Mouse (Mus musculus) CH12.LX (cell line): ENCODE measurements at regions not wholly inside any gene's neighbourhood (a gene's known extent, or its start where the extent isn't known, plus 50 kb on each side); places are given as distances from the start of the nearest gene placed in this dataset.

ENCODE experiments used
- DNase-seq: peaks from one replicate; pipeline ENCODE4 v3.0.0-alpha.2; 2013; ENCODE audit errors: extremely low read depth
- H3K27ac ChIP-seq: 2 replicates; pipeline ENCODE4 v1.5.1; 2012; ENCODE audit warnings: low read depth, mild to moderate bottlenecking, control low read depth, moderate library complexity; ENCODE audit not compliant: insufficient read depth
- H3K27me3 ChIP-seq: replicated peaks from 2 replicates; pipeline ENCODE3; 2012; ENCODE audit warnings: inconsistent platforms
- H3K36me3 ChIP-seq, 2 experiments: replicated peaks in 1 of 2; 2 replicates each; pipeline versions ENCODE3 to v1.6.1; 2012; ENCODE audit warnings: inconsistent platforms in 1 of 2, low read length in 1 of 2, mild to moderate bottlenecking in 1 of 2, mixed read lengths in 1 of 2, moderate library complexity in 1 of 2; ENCODE audit not compliant: control insufficient read depth in 1 of 2, insufficient read depth in 1 of 2
- H3K4me1 ChIP-seq, 2 experiments: 2 replicates each; pipeline ENCODE4 v1.6.1; 2012; ENCODE audit warnings: inconsistent platforms in 1 of 2, moderate library complexity in 1 of 2; ENCODE audit not compliant: insufficient read depth in 2 of 2, control insufficient read depth in 1 of 2
- H3K4me2 ChIP-seq: 2 replicates; pipeline ENCODE4 v1.6.1; 2012; ENCODE audit warnings: low read depth, mild to moderate bottlenecking, control low read depth; ENCODE audit not compliant: poor library complexity, insufficient read depth, severe bottlenecking
- H3K4me3 ChIP-seq, 3 experiments: fragments of 150-350 bp in 1 of 3; sonication (generic) in 1 of 3; replicated peaks in 1 of 3; 2 replicates each; pipeline versions ENCODE3 to v1.5.1; 2011 to 2012; ENCODE audit warnings: low read depth in 2 of 3, low read length in 2 of 3, mild to moderate bottlenecking in 2 of 3, moderate library complexity in 2 of 3, control low read depth in 1 of 3, improper control_type of control experiment in 1 of 3, inconsistent platforms in 1 of 3, mixed read lengths in 1 of 3; ENCODE audit not compliant: poor library complexity in 1 of 3
- H3K79me2 ChIP-seq: replicated peaks from 2 replicates; pipeline ENCODE4 v1.6.1; 2012; ENCODE audit warnings: mild to moderate bottlenecking, moderate library complexity; ENCODE audit not compliant: control insufficient read depth, poor library complexity, insufficient read depth, severe bottlenecking; ENCODE audit errors: extremely low read depth
- H3K9ac ChIP-seq: 2 replicates; pipeline ENCODE4 v1.6.1; 2012; ENCODE audit warnings: low read depth, mild to moderate bottlenecking, control low read depth, moderate library complexity; ENCODE audit not compliant: insufficient read depth
- H3K9me3 ChIP-seq: replicated peaks from 2 replicates; pipeline ENCODE3; 2012; ENCODE audit warnings: low read length, inconsistent platforms, mixed read lengths
- CHD1 ChIP-seq: IDR thresholded peaks from 2 replicates; pipeline ENCODE4 v1.6.1; 2012; ENCODE audit warnings: low read depth, low read length, improper control_type of control experiment, inconsistent platforms
- CHD2 ChIP-seq: IDR thresholded peaks from 2 replicates; pipeline ENCODE4 v1.6.1; 2011; ENCODE audit warnings: low read length, improper control_type of control experiment
- GABPA ChIP-seq: IDR thresholded peaks from 2 replicates; pipeline ENCODE4 v1.6.1; 2012; ENCODE audit warnings: low read depth, low read length, improper control_type of control experiment, inconsistent platforms; ENCODE audit not compliant: insufficient replicate concordance
- IRF4 ChIP-seq: IDR thresholded peaks from 2 replicates; pipeline ENCODE4 v1.6.1; 2014; ENCODE audit warnings: low read depth, mild to moderate bottlenecking, inconsistent platforms, low read length, improper control_type of control experiment
- JUN ChIP-seq: IDR thresholded peaks from 2 replicates; pipeline ENCODE4 v1.6.1; 2011; ENCODE audit warnings: low read depth, mild to moderate bottlenecking, low read length, improper control_type of control experiment, moderate library complexity; ENCODE audit not compliant: insufficient read depth
- KAT2A ChIP-seq: IDR thresholded peaks from 2 replicates; pipeline ENCODE4 v1.6.1; 2012; ENCODE audit warnings: low read length, improper control_type of control experiment, inconsistent platforms; ENCODE audit not compliant: insufficient replicate concordance
- MAX ChIP-seq: IDR thresholded peaks from 2 replicates; pipeline ENCODE4 v1.6.1; 2011; ENCODE audit warnings: low read length, improper control_type of control experiment
- MXI1 ChIP-seq: IDR thresholded peaks from 2 replicates; pipeline ENCODE4 v1.6.1; 2011; ENCODE audit warnings: mild to moderate bottlenecking, low read depth, low read length, improper control_type of control experiment
- NELFE ChIP-seq: IDR thresholded peaks from 2 replicates; pipeline ENCODE4 v1.6.1; 2011; ENCODE audit warnings: low read depth, low read length, improper control_type of control experiment
- NRF1 ChIP-seq: IDR thresholded peaks from 2 replicates; pipeline ENCODE4 v1.6.1; 2014; ENCODE audit warnings: low read depth, mild to moderate bottlenecking, inconsistent platforms, low read length, improper control_type of control experiment, moderate library complexity
- RAD21 ChIP-seq: IDR thresholded peaks from 2 replicates; pipeline ENCODE4 v1.6.1; 2011; ENCODE audit warnings: low read depth, mild to moderate bottlenecking, low read length, improper control_type of control experiment, moderate library complexity
- TBP ChIP-seq: conservative IDR thresholded peaks from 2 replicates; pipeline ENCODE4 v1.6.1; 2011; ENCODE audit warnings: low read depth, low read length, improper control_type of control experiment
- UBTF ChIP-seq: IDR thresholded peaks from 2 replicates; pipeline ENCODE4 v1.6.1; 2012; ENCODE audit warnings: low read depth, mild to moderate bottlenecking, inconsistent platforms, low read length, improper control_type of control experiment, moderate library complexity
- USF1 ChIP-seq: IDR thresholded peaks from 2 replicates; pipeline ENCODE4 v1.6.1; 2014; ENCODE audit warnings: low read depth, mild to moderate bottlenecking, inconsistent platforms, low read length, improper control_type of control experiment
- ZC3H11A ChIP-seq: IDR thresholded peaks from 2 replicates; pipeline ENCODE4 v1.6.1; 2012; ENCODE audit warnings: low read depth, mild to moderate bottlenecking, inconsistent platforms, low read length, improper control_type of control experiment
- ZMIZ1 ChIP-seq: IDR thresholded peaks from 2 replicates; pipeline ENCODE4 v1.6.1; 2012; ENCODE audit warnings: low read depth, mild to moderate bottlenecking, inconsistent platforms, low read length, improper control_type of control experiment
- ZNF384 ChIP-seq: IDR thresholded peaks from 2 replicates; pipeline ENCODE4 v1.6.1; 2012; ENCODE audit warnings: low read depth, low read length, improper control_type of control experiment, inconsistent platforms
- dilution Hi-C: fragments of 300-500 bp; cut with MboI; formaldehyde crosslinking; loops from 2 replicates; pipeline ENCODE4 v1.14.3; 2020; ENCODE audit warnings: low sequenced_read_pairs; ENCODE audit not compliant: extremely low pct_unique_long_range_greater_than_20kb, extremely low pct_ligation_motif_present
- in situ Hi-C: fragments of 300-500 bp; cut with MboI; formaldehyde crosslinking; loops from 3 replicates; pipeline ENCODE4 v1.14.3; 2019; ENCODE audit warnings: low sequenced_read_pairs, low pct_ligation_motif_present, low pct_unique_long_range_greater_than_20kb, mixed read lengths

DNA sequence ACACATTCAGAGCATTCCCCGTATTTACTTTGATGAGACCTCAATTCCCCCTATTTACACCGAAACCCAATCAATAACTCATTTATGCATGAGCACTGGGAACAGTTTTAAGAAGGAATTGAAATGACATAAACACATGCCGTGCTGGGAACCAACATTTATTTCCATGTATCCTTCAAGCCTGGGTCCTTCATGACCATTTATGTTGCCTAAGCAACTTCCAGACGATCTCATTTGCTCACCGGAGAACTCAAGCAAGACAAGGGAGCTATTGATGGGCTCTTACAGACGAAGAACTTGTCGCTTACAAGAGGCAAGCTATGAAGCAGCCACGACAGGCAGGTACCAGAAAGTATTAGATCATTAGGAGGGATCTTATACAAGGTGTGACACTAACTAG is 65.8 kb upstream of the Cntnap4 start:
- dilution Hi-C loops (no loop called here), in situ Hi-C loops (no loop called here)
- H3K27me3 ChIP-seq: no peaks in the 10 kb centered on the region
- no peaks in the 10 kb centered on the region for H3K4me1 ChIP-seq
- H3K4me2 ChIP-seq: no peak overlapping the region
- no peak overlapping the region for H3K27ac ChIP-seq
- H3K79me2 ChIP-seq: no peaks in the 10 kb centered on the region
- TF ChIP-seq MAX (no peak), RAD21 (no peak), KAT2A (no peak), NELFE (no peak), ZC3H11A (no peak), ZNF384 (no peak), USF1 (no peak), NRF1 (no peak), GABPA (no peak), JUN (no peak), TBP (no peak), IRF4 (no peak), UBTF (no peak), MXI1 (no peak), ZMIZ1 (no peak), CHD1 (no peak), CHD2 (no peak)
- peaks cover 65% of the 10 kb centered on the region for H3K9me3 ChIP-seq
- DNase-seq: no peak
- no peaks in the 10 kb centered on the region for H3K36me3 ChIP-seq
- no peak overlapping the region for H3K4me3 ChIP-seq
- H3K9ac ChIP-seq: no peak overlapping the region
